Mouse (Mus musculus): ENCODE results near the gene Lrrc8b. TPM values are rescaled to one million over a fixed set of nuclear protein-coding genes. Genes with fewer than 3 reads are reported as not detected.

Gene Lrrc8b
- total RNA-seq, 1 experiment from 2014 or later = 2.2 TPM

GRCm38 (mm10) chr5:105536172-105536571, 120.6 kb downstream of the Lrrc8b start:
- ATAC-seq (ENCODE audit: extremely low read depth, insufficient number of reproducible peaks, low FRiP score, poor library complexity, severe bottlenecking) = no peak

DNA sequence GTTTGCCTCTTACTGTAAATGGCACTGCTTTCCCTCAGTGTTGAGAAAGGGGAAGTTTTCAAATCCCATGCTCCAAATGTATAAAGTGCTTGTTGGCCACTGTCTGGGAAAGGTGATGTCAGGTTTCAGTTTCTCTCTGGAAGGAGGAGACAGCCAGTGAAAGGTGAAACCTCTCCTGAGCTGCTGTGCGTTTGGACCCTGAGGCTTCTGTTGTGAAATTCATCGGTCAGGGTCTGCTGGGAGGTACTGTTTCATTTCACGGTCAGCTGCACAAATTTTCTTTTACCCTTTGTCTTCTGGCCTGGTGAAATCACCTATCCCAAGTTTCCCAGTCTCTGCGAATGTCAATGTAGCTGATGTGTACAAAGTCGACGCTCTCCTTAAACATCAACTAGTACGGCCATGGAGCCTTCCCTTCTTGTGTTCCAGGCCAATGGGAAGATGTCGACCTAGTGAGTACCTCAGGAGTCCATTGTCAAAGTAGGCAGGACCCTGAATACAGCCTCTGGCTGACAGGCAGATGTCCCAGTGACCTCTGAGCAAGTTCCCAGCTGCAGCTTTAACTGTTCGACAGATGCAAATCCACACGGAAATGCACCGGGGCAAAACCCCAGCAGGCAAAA, 121.6 kb downstream of the Lrrc8b start:
- no peak for ATAC-seq (ENCODE audit: extremely low read depth, insufficient number of reproducible peaks, low FRiP score, poor library complexity, severe bottlenecking)

Other genes starting within 250 kb of the Lrrc8b start
- 1.9 and 2.6 TPM in 2 replicates for gene Gbp10, start 176.2 kb upstream of the Lrrc8b start, total RNA-seq (2017)
- 3.1 TPM in 1 of 2 replicates, not detected in the other for gene Gm43302, start 122.1 kb upstream of the Lrrc8b start, total RNA-seq (2017)
- 4.2 and 8.0 TPM in 2 replicates for gene Gbp6, start 122.1 kb upstream of the Lrrc8b start, total RNA-seq (2017)
- gene Lrrc8c, start 103.6 kb downstream of the Lrrc8b start, total RNA-seq (2017) = 14.7 and 15.8 TPM in 2 replicates

Data from neutrophil, adult 5-6 weeks (primary cell).